Mouse (Mus musculus): ENCODE data around the gene Fign.

- TF ChIP-seq POLR2A (IDR thresholded peaks at IDR 0.05; ENCODE audit: extremely low read depth, insufficient read depth, low read length) (no peak), CTCF (IDR thresholded peaks at IDR 0.05; ENCODE audit: low read depth, low read length) (no peak)
These were observed 20.0 kb downstream of the Fign start for GRCm38 (mm10) chr2:64077846-64078245.
